Mouse (Mus musculus): Measurements from ENCODE around the gene Chchd6. TPM values are rescaled to one million over a fixed set of nuclear protein-coding genes. Genes with fewer than 3 reads are reported as not detected.

Gene Chchd6
- polyA plus RNA-seq, 1 experiment: 9.1 TPM

GRCm38 (mm10) chr6:89466053-89466708, 129.3 kb downstream of the Chchd6 start:
- Histone ChIP-seq H3K27ac (ENCODE audit: insufficient read depth, low read depth, low read length) (no peak overlapping the region), H3K27me3 (ENCODE audit: control insufficient read depth, insufficient read depth, low read length) (no peaks in the 10 kb centered on the region), H3K4me3 (ENCODE audit: low read depth, low read length) (no peak overlapping the region), H3K36me3 (ENCODE audit: control insufficient read depth, insufficient read depth, low read length) (no peaks in the 10 kb centered on the region), H3K4me1 (ENCODE audit: control insufficient read depth, insufficient read depth, insufficient read length, low read length) (no peaks in the 10 kb centered on the region)
- WGBS: 85% methylated on average over 12 of the region's 12 CpGs
- no peak for TF ChIP-seq CTCF (IDR thresholded peaks at IDR 0.05; ENCODE audit: extremely low read depth, insufficient read length, insufficient replicate concordance, low read depth, low read length)
- TF ChIP-seq POLR2A (IDR thresholded peaks at IDR 0.05; ENCODE audit: low read depth, low read length): no peak

DNA sequence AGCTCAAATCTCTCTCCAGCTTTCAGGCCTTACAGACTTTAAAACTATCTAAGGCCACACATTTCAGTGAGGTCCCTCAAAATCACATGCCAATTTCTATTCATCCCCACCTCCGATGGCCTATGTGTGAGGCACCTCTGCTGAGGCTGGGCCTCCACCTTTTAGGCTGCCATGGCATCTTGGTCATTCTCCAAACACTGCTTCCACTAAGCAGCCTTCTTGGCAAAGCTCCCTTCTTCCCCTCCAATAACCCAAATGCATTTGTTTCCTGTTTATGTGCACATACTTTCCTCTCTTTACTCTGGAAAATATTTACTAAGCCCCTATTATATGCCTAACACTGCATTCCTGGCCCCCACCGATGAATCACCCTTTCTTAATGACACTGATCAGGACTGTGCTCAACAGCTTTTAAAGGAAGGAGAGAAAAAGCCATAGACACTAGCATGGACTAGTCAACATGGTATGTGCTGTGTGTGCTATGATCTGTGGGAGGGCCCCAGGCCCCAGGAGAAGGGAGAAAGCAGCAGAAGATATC, 133.2 kb downstream of the Chchd6 start:
- Histone ChIP-seq H3K4me1 (ENCODE audit: control insufficient read depth, insufficient read depth, insufficient read length, low read length) (peaks cover 2% of the 10 kb centered on the region; the same call in 1 of the 2 replicates), H3K27me3 (ENCODE audit: control insufficient read depth, insufficient read depth, low read length) (no peaks in the 10 kb centered on the region), H3K36me3 (ENCODE audit: control insufficient read depth, insufficient read depth, low read length) (no peaks in the 10 kb centered on the region), H3K4me3 (ENCODE audit: low read depth, low read length) (no peak overlapping the region), H3K27ac (ENCODE audit: insufficient read depth, low read depth, low read length) (0 out of 2 replicates have a peak overlapping the region, but pooled peaks have one; percentile 2)
- 64% methylated on average over 2 of the region's 2 CpGs for WGBS
- TF ChIP-seq POLR2A (IDR thresholded peaks at IDR 0.05; ENCODE audit: low read depth, low read length) (no peak), CTCF (IDR thresholded peaks at IDR 0.05; ENCODE audit: extremely low read depth, insufficient read length, insufficient replicate concordance, low read depth, low read length) (no peak)

DNA sequence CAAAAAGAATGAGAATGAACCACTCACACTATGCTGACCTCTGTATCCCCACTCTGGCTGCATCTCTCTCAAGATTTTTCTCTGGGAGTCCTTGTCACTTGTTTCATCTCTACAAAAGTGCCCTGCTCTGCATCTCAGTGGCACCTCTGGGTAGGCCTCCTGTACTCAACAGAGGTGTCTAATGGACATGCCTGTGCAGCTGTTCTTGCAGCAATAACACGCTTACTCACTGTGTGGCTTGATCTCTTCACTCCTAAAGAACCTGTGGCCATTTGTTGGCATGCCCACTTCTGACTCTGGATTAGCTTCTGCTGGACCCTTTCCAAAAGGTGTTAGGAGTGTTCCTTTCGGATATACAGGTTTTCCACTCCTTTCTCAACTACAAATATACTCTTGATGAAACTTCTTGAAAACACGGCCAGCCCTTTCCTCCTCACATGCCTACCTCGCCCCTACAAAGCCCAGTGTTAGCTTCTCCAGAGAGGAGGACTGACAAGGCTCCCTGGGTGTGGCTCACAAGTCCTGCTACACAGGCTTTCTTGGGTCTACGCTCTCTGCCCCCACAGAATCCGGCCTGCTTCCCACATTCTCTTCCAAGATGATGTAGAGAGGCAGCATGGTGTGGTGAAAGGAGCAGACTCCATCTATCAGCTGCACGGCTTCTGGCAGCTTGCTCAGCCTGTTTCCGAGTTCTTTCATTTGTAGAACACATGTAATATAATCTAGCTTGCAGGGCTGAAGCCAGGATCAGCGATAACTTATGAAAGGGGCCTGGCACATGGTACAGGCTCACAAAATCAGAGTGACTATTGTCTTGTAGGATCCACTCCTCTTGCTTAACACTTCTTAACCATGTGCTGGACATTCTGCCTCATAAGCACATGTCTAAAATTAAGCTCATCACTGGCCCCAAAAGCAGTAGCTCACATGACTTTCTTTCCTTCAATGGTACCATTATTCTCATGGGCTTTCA, 133.9 kb downstream of the Chchd6 start:
- TF ChIP-seq POLR2A (IDR thresholded peaks at IDR 0.05; ENCODE audit: low read depth, low read length): no peak
- TF ChIP-seq CTCF (IDR thresholded peaks at IDR 0.05; ENCODE audit: extremely low read depth, insufficient read length, insufficient replicate concordance, low read depth, low read length): no peak

DNA sequence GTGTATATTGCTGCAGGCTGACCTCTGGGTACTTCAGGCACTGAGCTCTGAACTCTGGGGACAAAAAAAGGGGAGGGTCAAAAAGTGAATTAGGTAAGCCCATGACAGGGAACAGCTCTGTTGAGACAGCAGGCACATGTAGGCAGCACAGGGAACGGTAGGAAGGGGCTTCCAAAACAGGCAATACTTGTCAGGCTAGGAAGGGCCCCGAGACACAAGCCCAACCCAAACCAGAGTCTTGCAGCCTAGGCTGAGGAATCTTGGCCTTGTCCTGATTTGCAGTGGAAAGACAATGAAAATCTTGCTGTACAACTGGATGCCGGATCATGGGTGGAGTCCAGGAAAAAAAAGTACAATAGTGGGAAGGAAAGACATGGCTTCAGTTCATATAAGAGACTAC, 135.8 kb downstream of the Chchd6 start:
- 86% methylated on average over 3 of the region's 3 CpGs for WGBS
- TF ChIP-seq POLR2A (IDR thresholded peaks at IDR 0.05; ENCODE audit: low read depth, low read length): no peak
- no peak for TF ChIP-seq CTCF (IDR thresholded peaks at IDR 0.05; ENCODE audit: extremely low read depth, insufficient read length, insufficient replicate concordance, low read depth, low read length)
- H3K4me3 ChIP-seq (ENCODE audit: low read depth, low read length): no peak overlapping the region
- no peaks in the 10 kb centered on the region for H3K27me3 ChIP-seq (ENCODE audit: control insufficient read depth, insufficient read depth, low read length)
- H3K4me1 ChIP-seq (ENCODE audit: control insufficient read depth, insufficient read depth, insufficient read length, low read length): peaks cover 6% of the 10 kb centered on the region; the same call in 1 of the 2 replicates
- no peak overlapping the region for H3K27ac ChIP-seq (ENCODE audit: insufficient read depth, low read depth, low read length)
- H3K36me3 ChIP-seq (ENCODE audit: control insufficient read depth, insufficient read depth, low read length): no peaks in the 10 kb centered on the region

More for the DNA sequence above, 133.9 kb downstream of the Chchd6 start:
- 75% methylated on average over 9 of the region's 9 CpGs for WGBS
- Histone ChIP-seq H3K36me3 (ENCODE audit: control insufficient read depth, insufficient read depth, low read length) (no peaks in the 10 kb centered on the region), H3K27ac (ENCODE audit: insufficient read depth, low read depth, low read length) (no peak overlapping the region), H3K27me3 (ENCODE audit: control insufficient read depth, insufficient read depth, low read length) (no peaks in the 10 kb centered on the region), H3K4me3 (ENCODE audit: low read depth, low read length) (no peak overlapping the region), H3K4me1 (ENCODE audit: control insufficient read depth, insufficient read depth, insufficient read length, low read length) (peaks cover 6% of the 10 kb centered on the region; the same call in 1 of the 2 replicates)

DNA sequence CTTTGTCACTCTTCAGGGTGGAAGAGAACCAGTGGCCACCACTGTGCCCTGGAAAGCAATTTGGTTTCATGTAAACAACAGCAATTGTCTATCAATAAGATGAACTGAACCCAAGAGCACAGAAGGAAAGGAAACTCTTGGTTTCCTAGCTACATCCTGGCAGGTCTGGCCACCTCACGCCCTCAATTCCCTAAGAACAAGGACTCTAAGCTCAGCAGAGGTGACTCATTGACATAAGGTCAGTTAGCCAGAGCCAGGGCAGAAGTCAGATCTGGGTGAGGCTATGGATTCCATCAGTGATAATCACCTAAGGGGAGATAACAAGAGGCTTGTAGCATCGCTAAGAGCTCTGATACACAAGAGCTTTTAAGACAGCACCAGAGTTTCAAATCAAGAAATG, 137.9 kb downstream of the Chchd6 start:
- H3K4me1 ChIP-seq (ENCODE audit: control insufficient read depth, insufficient read depth, insufficient read length, low read length): peaks cover 6% of the 10 kb centered on the region; the same call in 1 of the 2 replicates
- TF ChIP-seq POLR2A (IDR thresholded peaks at IDR 0.05; ENCODE audit: low read depth, low read length) (no peak), CTCF (IDR thresholded peaks at IDR 0.05; ENCODE audit: extremely low read depth, insufficient read length, insufficient replicate concordance, low read depth, low read length) (no peak)
- H3K27ac ChIP-seq (ENCODE audit: insufficient read depth, low read depth, low read length): peak overlapping the region; percentile 22; the same call in 1 of the 2 replicates
- no peak overlapping the region for H3K4me3 ChIP-seq (ENCODE audit: low read depth, low read length)
- H3K27me3 ChIP-seq (ENCODE audit: control insufficient read depth, insufficient read depth, low read length): no peaks in the 10 kb centered on the region
- WGBS: 68% methylated on average over 2 of the region's 2 CpGs
- H3K36me3 ChIP-seq (ENCODE audit: control insufficient read depth, insufficient read depth, low read length): no peaks in the 10 kb centered on the region

DNA sequence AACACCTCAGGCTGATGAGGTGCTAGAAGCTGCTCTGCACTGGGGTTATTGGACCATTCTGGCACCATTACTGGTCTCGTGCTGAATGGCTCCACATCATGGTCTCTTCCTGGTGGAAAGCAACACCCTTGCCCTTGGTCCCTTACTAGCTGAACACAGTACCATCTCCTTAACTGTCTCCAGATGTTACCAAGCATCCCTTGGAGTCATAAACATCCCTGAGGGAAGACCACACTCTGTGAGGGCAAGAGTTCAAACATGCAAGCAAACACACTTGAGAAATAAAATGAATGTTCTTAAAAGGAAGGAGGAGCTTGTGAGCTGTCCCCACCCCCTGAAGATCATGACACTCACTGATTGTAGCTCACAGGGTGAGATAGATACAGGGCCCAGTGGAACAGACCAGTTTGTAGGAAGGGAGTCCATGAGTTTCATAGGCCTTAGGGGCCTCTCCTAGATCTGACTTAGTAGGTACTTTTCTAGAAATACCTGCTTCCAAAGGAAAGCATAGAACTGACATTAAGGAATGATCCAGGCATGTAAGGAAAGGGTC, 139.0 kb downstream of the Chchd6 start:
- H3K27me3 ChIP-seq (ENCODE audit: control insufficient read depth, insufficient read depth, low read length): no peaks in the 10 kb centered on the region
- H3K36me3 ChIP-seq (ENCODE audit: control insufficient read depth, insufficient read depth, low read length): no peaks in the 10 kb centered on the region
- H3K4me3 ChIP-seq (ENCODE audit: low read depth, low read length): no peak overlapping the region
- H3K4me1 ChIP-seq (ENCODE audit: control insufficient read depth, insufficient read depth, insufficient read length, low read length): peaks cover 6% of the 10 kb centered on the region; the same call in 1 of the 2 replicates
- no peak overlapping the region for H3K27ac ChIP-seq (ENCODE audit: insufficient read depth, low read depth, low read length)
- TF ChIP-seq CTCF (IDR thresholded peaks at IDR 0.05; ENCODE audit: extremely low read depth, insufficient read length, insufficient replicate concordance, low read depth, low read length): no peak
- no peak for TF ChIP-seq POLR2A (IDR thresholded peaks at IDR 0.05; ENCODE audit: low read depth, low read length)
- WGBS: 64% methylated on average over 1 of the region's 1 CpGs
